Mouse (Mus musculus) stomach, postnatal 0 days (tissue): ENCODE results near the gene Il16.

ENCODE experiments used
- CTCF ChIP-seq: IDR thresholded peaks from 2 replicates; pipeline ENCODE4 v1.5.1; 2016; ENCODE audit warnings: antibody characterized with exemption, low read depth, mild to moderate bottlenecking, moderate library complexity
- EP300 ChIP-seq: optimal IDR thresholded peaks from 2 replicates; pipeline ENCODE3; 2016; ENCODE audit warnings: antibody characterized with exemption

GRCm38 (mm10) chr7:83725801-83726200 is 19.7 kb downstream of the Il16 start:
- TF ChIP-seq CTCF (no peak), EP300 (no peak)
